Mouse (Mus musculus) CH12.LX (cell line): ENCODE results near the gene Calhm2. TPM values are rescaled to one million over a fixed set of nuclear protein-coding genes. Genes with fewer than 3 reads are reported as not detected.

Source experiments
- DNase-seq: peaks from one replicate; pipeline ENCODE4 v3.0.0-alpha.2; 2013; ENCODE audit errors: extremely low read depth
- H3K27ac ChIP-seq: 2 replicates; pipeline ENCODE4 v1.5.1; 2012; ENCODE audit warnings: low read depth, mild to moderate bottlenecking, control low read depth, moderate library complexity; ENCODE audit not compliant: insufficient read depth
- H3K27me3 ChIP-seq: replicated peaks from 2 replicates; pipeline ENCODE3; 2012; ENCODE audit warnings: inconsistent platforms
- H3K36me3 ChIP-seq, 2 experiments: replicated peaks in 1 of 2; 2 replicates each; pipeline versions ENCODE3 to v1.6.1; 2012; ENCODE audit warnings: inconsistent platforms in 1 of 2, low read length in 1 of 2, mild to moderate bottlenecking in 1 of 2, mixed read lengths in 1 of 2, moderate library complexity in 1 of 2; ENCODE audit not compliant: control insufficient read depth in 1 of 2, insufficient read depth in 1 of 2
- H3K4me1 ChIP-seq, 2 experiments: 2 replicates each; pipeline ENCODE4 v1.6.1; 2012; ENCODE audit warnings: inconsistent platforms in 1 of 2, moderate library complexity in 1 of 2; ENCODE audit not compliant: insufficient read depth in 2 of 2, control insufficient read depth in 1 of 2
- H3K4me2 ChIP-seq: 2 replicates; pipeline ENCODE4 v1.6.1; 2012; ENCODE audit warnings: low read depth, mild to moderate bottlenecking, control low read depth; ENCODE audit not compliant: poor library complexity, insufficient read depth, severe bottlenecking
- H3K4me3 ChIP-seq, 3 experiments: fragments of 150-350 bp in 1 of 3; sonication (generic) in 1 of 3; replicated peaks in 1 of 3; 2 replicates each; pipeline versions ENCODE3 to v1.5.1; 2011 to 2012; ENCODE audit warnings: low read depth in 2 of 3, low read length in 2 of 3, mild to moderate bottlenecking in 2 of 3, moderate library complexity in 2 of 3, control low read depth in 1 of 3, improper control_type of control experiment in 1 of 3, inconsistent platforms in 1 of 3, mixed read lengths in 1 of 3; ENCODE audit not compliant: poor library complexity in 1 of 3
- H3K79me2 ChIP-seq: replicated peaks from 2 replicates; pipeline ENCODE4 v1.6.1; 2012; ENCODE audit warnings: mild to moderate bottlenecking, moderate library complexity; ENCODE audit not compliant: control insufficient read depth, poor library complexity, insufficient read depth, severe bottlenecking; ENCODE audit errors: extremely low read depth
- H3K9ac ChIP-seq: 2 replicates; pipeline ENCODE4 v1.6.1; 2012; ENCODE audit warnings: low read depth, mild to moderate bottlenecking, control low read depth, moderate library complexity; ENCODE audit not compliant: insufficient read depth
- H3K9me3 ChIP-seq: replicated peaks from 2 replicates; pipeline ENCODE3; 2012; ENCODE audit warnings: low read length, inconsistent platforms, mixed read lengths
- BHLHE40 ChIP-seq: IDR thresholded peaks from 2 replicates; pipeline ENCODE4 v1.6.1; 2011; ENCODE audit warnings: mild to moderate bottlenecking, low read depth, low read length, improper control_type of control experiment
- CHD2 ChIP-seq: IDR thresholded peaks from 2 replicates; pipeline ENCODE4 v1.6.1; 2011; ENCODE audit warnings: low read length, improper control_type of control experiment
- E2F4 ChIP-seq: IDR thresholded peaks from 2 replicates; pipeline ENCODE4 v1.6.1; 2011; ENCODE audit warnings: low read depth, low read length, improper control_type of control experiment; ENCODE audit not compliant: insufficient replicate concordance
- ELF1 ChIP-seq: IDR thresholded peaks from 2 replicates; pipeline ENCODE4 v1.6.1; 2014; ENCODE audit warnings: low read depth, mild to moderate bottlenecking, inconsistent platforms, low read length, improper control_type of control experiment
- ETS1 ChIP-seq: conservative IDR thresholded peaks from 2 replicates; pipeline ENCODE4 v1.6.1; 2012; ENCODE audit warnings: low read depth, mild to moderate bottlenecking, inconsistent platforms, low read length, improper control_type of control experiment, moderate library complexity
- GABPA ChIP-seq: IDR thresholded peaks from 2 replicates; pipeline ENCODE4 v1.6.1; 2012; ENCODE audit warnings: low read depth, low read length, improper control_type of control experiment, inconsistent platforms; ENCODE audit not compliant: insufficient replicate concordance
- HCFC1 ChIP-seq: IDR thresholded peaks from 2 replicates; pipeline ENCODE4 v1.6.1; 2012; ENCODE audit warnings: low read depth, mild to moderate bottlenecking, inconsistent platforms, low read length, improper control_type of control experiment
- IRF4 ChIP-seq: IDR thresholded peaks from 2 replicates; pipeline ENCODE4 v1.6.1; 2014; ENCODE audit warnings: low read depth, mild to moderate bottlenecking, inconsistent platforms, low read length, improper control_type of control experiment
- JUN ChIP-seq: IDR thresholded peaks from 2 replicates; pipeline ENCODE4 v1.6.1; 2011; ENCODE audit warnings: low read depth, mild to moderate bottlenecking, low read length, improper control_type of control experiment, moderate library complexity; ENCODE audit not compliant: insufficient read depth
- JUND ChIP-seq: conservative IDR thresholded peaks from 2 replicates; pipeline ENCODE4 v1.6.1; 2011; ENCODE audit warnings: low read depth, low read length, improper control_type of control experiment
- KAT2A ChIP-seq: IDR thresholded peaks from 2 replicates; pipeline ENCODE4 v1.6.1; 2012; ENCODE audit warnings: low read length, improper control_type of control experiment, inconsistent platforms; ENCODE audit not compliant: insufficient replicate concordance
- MAFK ChIP-seq: IDR thresholded peaks from 2 replicates; pipeline ENCODE4 v1.6.1; 2011; ENCODE audit warnings: low read length, improper control_type of control experiment; ENCODE audit not compliant: insufficient replicate concordance
- MAZ ChIP-seq: IDR thresholded peaks from 2 replicates; pipeline ENCODE4 v1.6.1; 2012; ENCODE audit warnings: low read depth, mild to moderate bottlenecking, inconsistent platforms, low read length, improper control_type of control experiment, moderate library complexity
- MEF2A ChIP-seq: IDR thresholded peaks from 2 replicates; pipeline ENCODE4 v1.6.1; 2014; ENCODE audit warnings: low read depth, mild to moderate bottlenecking, inconsistent platforms, low read length, improper control_type of control experiment, borderline replicate concordance
- MXI1 ChIP-seq: IDR thresholded peaks from 2 replicates; pipeline ENCODE4 v1.6.1; 2011; ENCODE audit warnings: mild to moderate bottlenecking, low read depth, low read length, improper control_type of control experiment
- NELFE ChIP-seq: IDR thresholded peaks from 2 replicates; pipeline ENCODE4 v1.6.1; 2011; ENCODE audit warnings: low read depth, low read length, improper control_type of control experiment
- NRF1 ChIP-seq: IDR thresholded peaks from 2 replicates; pipeline ENCODE4 v1.6.1; 2014; ENCODE audit warnings: low read depth, mild to moderate bottlenecking, inconsistent platforms, low read length, improper control_type of control experiment, moderate library complexity
- PAX5 ChIP-seq: IDR thresholded peaks from 2 replicates; pipeline ENCODE4 v1.6.1; 2012; ENCODE audit warnings: low read length, inconsistent platforms, mixed read lengths
- POLR2A ChIP-seq: IDR thresholded peaks from 2 replicates; pipeline ENCODE4 v1.6.1; 2011; ENCODE audit warnings: low read depth, mild to moderate bottlenecking, improper control_type of control experiment, low read length
- POLR2AphosphoS2 ChIP-seq: IDR thresholded peaks from 2 replicates; pipeline ENCODE4 v1.6.1; 2011; ENCODE audit warnings: low read depth, low read length, improper control_type of control experiment
- RAD21 ChIP-seq: IDR thresholded peaks from 2 replicates; pipeline ENCODE4 v1.6.1; 2011; ENCODE audit warnings: low read depth, mild to moderate bottlenecking, low read length, improper control_type of control experiment, moderate library complexity
- RCOR1 ChIP-seq: conservative IDR thresholded peaks from 2 replicates; pipeline ENCODE4 v1.6.1; 2012; ENCODE audit warnings: low read depth, mild to moderate bottlenecking, inconsistent platforms, low read length, improper control_type of control experiment
- SIN3A ChIP-seq: IDR thresholded peaks from 2 replicates; pipeline ENCODE4 v1.6.1; 2012; ENCODE audit warnings: low read length, improper control_type of control experiment, inconsistent platforms
- SMC3 ChIP-seq: IDR thresholded peaks from 2 replicates; pipeline ENCODE4 v1.6.1; 2011; ENCODE audit warnings: low read depth, low read length, improper control_type of control experiment
- TBP ChIP-seq: conservative IDR thresholded peaks from 2 replicates; pipeline ENCODE4 v1.6.1; 2011; ENCODE audit warnings: low read depth, low read length, improper control_type of control experiment
- TCF12 ChIP-seq: IDR thresholded peaks from 2 replicates; pipeline ENCODE4 v1.6.1; 2014; ENCODE audit warnings: low read depth, mild to moderate bottlenecking, inconsistent platforms, low read length, improper control_type of control experiment
- UBTF ChIP-seq: IDR thresholded peaks from 2 replicates; pipeline ENCODE4 v1.6.1; 2012; ENCODE audit warnings: low read depth, mild to moderate bottlenecking, inconsistent platforms, low read length, improper control_type of control experiment, moderate library complexity
- USF2 ChIP-seq: conservative IDR thresholded peaks from 2 replicates; pipeline ENCODE4 v1.6.1; 2011; ENCODE audit warnings: low read depth, low read length, improper control_type of control experiment
- ZC3H11A ChIP-seq: IDR thresholded peaks from 2 replicates; pipeline ENCODE4 v1.6.1; 2012; ENCODE audit warnings: low read depth, mild to moderate bottlenecking, inconsistent platforms, low read length, improper control_type of control experiment
- ZKSCAN1 ChIP-seq: IDR thresholded peaks from 2 replicates; pipeline ENCODE4 v1.6.1; 2012; ENCODE audit warnings: low read depth, inconsistent platforms, low read length, improper control_type of control experiment, borderline replicate concordance
- ZMIZ1 ChIP-seq: IDR thresholded peaks from 2 replicates; pipeline ENCODE4 v1.6.1; 2012; ENCODE audit warnings: low read depth, mild to moderate bottlenecking, inconsistent platforms, low read length, improper control_type of control experiment
- dilution Hi-C: fragments of 300-500 bp; cut with MboI; formaldehyde crosslinking; loops from 2 replicates; pipeline ENCODE4 v1.14.3; 2020; ENCODE audit warnings: low sequenced_read_pairs; ENCODE audit not compliant: extremely low pct_unique_long_range_greater_than_20kb, extremely low pct_ligation_motif_present
- in situ Hi-C: fragments of 300-500 bp; cut with MboI; formaldehyde crosslinking; loops from 3 replicates; pipeline ENCODE4 v1.14.3; 2019; ENCODE audit warnings: low sequenced_read_pairs, low pct_ligation_motif_present, low pct_unique_long_range_greater_than_20kb, mixed read lengths
- polyA plus RNA-seq: library from polyadenylated mRNA; unstranded; fragments of >175 nt; gene quantifications from 2 replicates; pipeline ENCODE4 v1.2.1, GENCODE M21; 2012; ENCODE audit warnings: low read depth; ENCODE audit not compliant: insufficient read length
- total RNA-seq, 2 experiments: library from RNA; depleted of rRNA; stranded (reverse); fragments of 300-350 nt in 1 of 2; fragments of >200 nt in 1 of 2; gene quantifications; 2 replicates each; pipeline ENCODE4 v1.2.3; 2012 to 2014

Gene Calhm2
- total and polyA plus RNA-seq, 3 experiments, result 6.3 to 10.4 (median 10.1) TPM

- Histone ChIP-seq H3K9me3 (no peaks in the 10 kb centered on the region), H3K4me1 (peaks cover 12 to 30% of the 10 kb centered on the region in 2 experiments), H3K79me2 (no peaks in the 10 kb centered on the region), H3K4me2 (no peak overlapping the region), H3K4me3 (no peak overlapping the region), H3K27ac (no peak overlapping the region), H3K36me3 (no peaks in the 10 kb centered on the region), H3K9ac (no peak overlapping the region), H3K27me3 (no peaks in the 10 kb centered on the region)
- dilution Hi-C loops, result no loop called here
- TF ChIP-seq ZC3H11A, result no peak
- no peak for TF ChIP-seq MAFK
- TF ChIP-seq TCF12, result no peak
- no peak for TF ChIP-seq ZKSCAN1
- no peak for TF ChIP-seq SIN3A
- TF ChIP-seq NELFE, result no peak
- TF ChIP-seq TBP, result no peak
- TF ChIP-seq MEF2A, result no peak
- TF ChIP-seq UBTF, result no peak
- TF ChIP-seq KAT2A, result no peak
- no peak for TF ChIP-seq MXI1
- no peak for TF ChIP-seq GABPA
- TF ChIP-seq BHLHE40, result no peak
- no peak for TF ChIP-seq JUN
- no peak for TF ChIP-seq ELF1
- no peak for TF ChIP-seq ETS1
- in situ Hi-C loops, result no loop called here
- DNase-seq, result no peak
Measured at GRCm38 (mm10) chr19:47151332-47152061, 13.4 kb upstream of the Calhm2 start.

- Histone ChIP-seq H3K27me3 (no peaks in the 10 kb centered on the region), H3K79me2 (no peaks in the 10 kb centered on the region), H3K4me3 (no peak overlapping the region), H3K9me3 (no peaks in the 10 kb centered on the region), H3K4me2 (no peak overlapping the region), H3K27ac (no peak overlapping the region), H3K36me3 (no peaks in the 10 kb centered on the region), H3K4me1 (peaks cover 21 to 45% of the 10 kb centered on the region in 2 experiments), H3K9ac (no peak overlapping the region)
- in situ Hi-C loops, result no loop called here
- dilution Hi-C loops, result no loop called here
- no peak for TF ChIP-seq ZMIZ1
- no peak for TF ChIP-seq E2F4
- no peak for TF ChIP-seq UBTF
- no peak for TF ChIP-seq PAX5
- no peak for TF ChIP-seq SMC3
- no peak for TF ChIP-seq ZC3H11A
- no peak for TF ChIP-seq RCOR1
- TF ChIP-seq CHD2, result no peak
- no peak for TF ChIP-seq JUND
- no peak for TF ChIP-seq POLR2AphosphoS2
- TF ChIP-seq HCFC1, result no peak
- no peak for TF ChIP-seq USF2
- TF ChIP-seq NELFE, result no peak
- TF ChIP-seq SIN3A, result no peak
- no peak for TF ChIP-seq IRF4
- TF ChIP-seq RAD21, result no peak
- TF ChIP-seq MAZ, result no peak
- TF ChIP-seq POLR2A, result no peak
- no peak for TF ChIP-seq NRF1
- DNase-seq, result no peak
Measured at GRCm38 (mm10) chr19:47149854-47150253, 11.8 kb upstream of the Calhm2 start.
